In genomic region chr5:107547955-107548354, GRCm38 (mm10) we compare ENCODE assay signal across 35 mouse cellular contexts. TPM values are rescaled to one million over a fixed set of nuclear protein-coding genes. Genes with fewer than 3 reads are reported as not detected.
DNase-seq lines count a peak whose midpoint lies in the region; ATAC-seq and TF ChIP-seq lines count a peak whose summit lies in the region.
"Had no signal": no experiment of that assay in that cellular context is flagged by ENCODE, and none has a peak within 500 bp of the region (broad histone marks: within the 10 kb centered on the region; RNA-seq: fewer than 3 reads in every experiment).

No protein-coding gene starts in this region.

- H3K9me3 ChIP-seq in liver, embryonic 12.5 days (replicated peaks) = no peaks in the 10 kb centered on the region
- H3K9me3 ChIP-seq in liver, postnatal 0 days (ENCODE audit: low read length) = no peaks in the 10 kb centered on the region
- H3K9me3 ChIP-seq in midbrain, postnatal 0 days (ENCODE audit: low read length) = no peaks in the 10 kb centered on the region
- H3K9me3 ChIP-seq: embryonic facial prominence, embryonic 13.5 days; forebrain, embryonic 12.5 days; heart, embryonic 15.5 days; hindbrain, embryonic 12.5 days; neural tube, embryonic 12.5 days had no signal

- 32% methylated on average over 3 of the region's 3 CpGs for WGBS in liver, embryonic 12.5 days (ENCODE audit: insufficient replicate concordance)
- 57% methylated on average over 3 of the region's 3 CpGs for WGBS in liver, postnatal 0 days (ENCODE audit: insufficient replicate concordance)
- 88% methylated on average over 3 of the region's 3 CpGs for WGBS in midbrain, postnatal 0 days

- no peak for TF ChIP-seq CTCF in liver, postnatal 0 days (IDR thresholded peaks at IDR 0.05; ENCODE audit: low read depth)
- TF ChIP-seq CTCF in midbrain, postnatal 0 days (IDR thresholded peaks at IDR 0.05) = no peak

- H3K4me3 ChIP-seq in liver, embryonic 12.5 days = no peak overlapping the region
- no peak overlapping the region for H3K4me3 ChIP-seq in liver, postnatal 0 days (ENCODE audit: low read depth, low read length)
- no peak overlapping the region for H3K4me3 ChIP-seq in midbrain, postnatal 0 days (ENCODE audit: low read depth, low read length)
- H3K4me3 ChIP-seq: embryonic facial prominence, embryonic 13.5 days; erythroblast, embryonic 14.5 days; forebrain, embryonic 12.5 days; heart, embryonic 15.5 days; hindbrain, embryonic 12.5 days; layer of hippocampus, adult 2 months; myocyte; neural tube, embryonic 12.5 days had no signal

- peak; percentile 100 for ATAC-seq in liver, embryonic 12.5 days
- ATAC-seq in liver, postnatal 0 days = peak; percentile 100
- no peak for ATAC-seq in midbrain, postnatal 0 days (ENCODE audit: low FRiP score)
- ATAC-seq: activated CD4-positive, CD25-positive, alpha-beta regulatory T cell, adult 4 months; forebrain, postnatal 0 days; intestine, embryonic 16.5 days; midbrain, embryonic 16.5 days had no signal

- no peak overlapping the region; the same call in 1 of the 2 replicates for H3K9ac ChIP-seq in liver, embryonic 12.5 days
- no peak overlapping the region for H3K9ac ChIP-seq in liver, postnatal 0 days (replicated peaks)
- H3K9ac ChIP-seq in midbrain, postnatal 0 days (replicated peaks; ENCODE audit: low read length, poor library complexity, severe bottlenecking) = no peak overlapping the region
- H3K9ac ChIP-seq: embryonic facial prominence, embryonic 13.5 days; forebrain, embryonic 12.5 days; forebrain, postnatal 0 days; heart, embryonic 15.5 days; hindbrain, embryonic 12.5 days; lung, embryonic 14.5 days; neural tube, embryonic 12.5 days had no signal

- H3K36me3 ChIP-seq in liver, embryonic 12.5 days = peaks cover 18% of the 10 kb centered on the region
- H3K36me3 ChIP-seq in liver, postnatal 0 days (replicated peaks; ENCODE audit: insufficient read depth, low read length) = peaks cover 5% of the 10 kb centered on the region; the same call in 1 of the 2 replicates
- peaks cover 19% of the 10 kb centered on the region for H3K36me3 ChIP-seq in midbrain, postnatal 0 days (ENCODE audit: insufficient read depth, low read length)
- H3K36me3 ChIP-seq: heart, embryonic 15.5 days had no signal

- peaks cover 25% of the 10 kb centered on the region for H3K4me1 ChIP-seq in liver, embryonic 12.5 days
- H3K4me1 ChIP-seq in liver, postnatal 0 days (ENCODE audit: insufficient read depth) = peaks cover 4% of the 10 kb centered on the region
- no peaks in the 10 kb centered on the region for H3K4me1 ChIP-seq in midbrain, postnatal 0 days (ENCODE audit: insufficient read depth, low read length)
- H3K4me1 ChIP-seq: embryonic facial prominence, embryonic 13.5 days; forebrain, embryonic 12.5 days; hindbrain, embryonic 12.5 days; neural tube, embryonic 12.5 days had no signal

- H3K27me3 ChIP-seq in liver, embryonic 12.5 days (replicated peaks) = no peaks in the 10 kb centered on the region
- H3K27me3 ChIP-seq in liver, postnatal 0 days (ENCODE audit: insufficient read depth, low read length) = no peaks in the 10 kb centered on the region
- no peaks in the 10 kb centered on the region for H3K27me3 ChIP-seq in midbrain, postnatal 0 days (ENCODE audit: insufficient read depth, low read length)
- H3K27me3 ChIP-seq: embryonic facial prominence, embryonic 13.5 days; forebrain, embryonic 12.5 days; heart, embryonic 15.5 days; hindbrain, embryonic 12.5 days; neural tube, embryonic 12.5 days had no signal

- peak; percentile 98 for TF ChIP-seq EP300 in liver, postnatal 0 days (IDR thresholded peaks at IDR 0.05; ENCODE audit: low read depth)

- DNase-seq in spleen, adult 12 weeks (ENCODE audit: low spot score) = peak; percentile 6
- DNase-seq in spleen, postnatal 4 days (ENCODE audit: low spot score in 2 of 2) = no peak
- DNase-seq in c-Kit-negative CD71-positive TER-119-positive erythroid progenitor cells, embryonic 14.5 days (ENCODE audit: low read depth, low spot score) = peak; percentile 60
- DNase-seq in liver, postnatal 0 days = no peak
- no peak for DNase-seq in embryo, embryonic 10 days (ENCODE audit: low spot score)
- DNase-seq in layer of hippocampus, adult 18-20 months (ENCODE audit: low spot score in 2 of 2) = no peak
- DNase-seq in midbrain, postnatal 0 days (ENCODE audit: low spot score) = no peak
- DNase-seq: adrenal gland, adult 2 months; adrenal gland, postnatal 36 days; cerebellum, adult 11 months; cerebellum, adult 9-10 months; forebrain, postnatal 0 days; gastrocnemius, postnatal 10 days; kidney, postnatal 25 days; left cerebral cortex, postnatal 4 days; lung, embryonic 14.5 days; lung, postnatal 14 days; right cerebral cortex, postnatal 4 days; thymus, postnatal 4 days had no signal

- peak overlapping the region; percentile 32 for H3K4me2 ChIP-seq in liver, embryonic 12.5 days
- no peak overlapping the region for H3K4me2 ChIP-seq in liver, postnatal 0 days (ENCODE audit: low read depth, low read length)
- no peak overlapping the region for H3K4me2 ChIP-seq in midbrain, postnatal 0 days (ENCODE audit: low read depth, low read length, poor library complexity, severe bottlenecking)
- H3K4me2 ChIP-seq: embryonic facial prominence, embryonic 13.5 days; forebrain, embryonic 12.5 days; heart, embryonic 15.5 days; hindbrain, embryonic 12.5 days; lung, embryonic 14.5 days; midbrain, embryonic 11.5 days; neural tube, embryonic 12.5 days had no signal

- peak overlapping the region; percentile 83 for H3K27ac ChIP-seq in liver, embryonic 12.5 days
- H3K27ac ChIP-seq in liver, postnatal 0 days (ENCODE audit: low read depth) = peak overlapping the region; percentile 60; the same call in 1 of the 2 replicates
- H3K27ac ChIP-seq in midbrain, postnatal 0 days (ENCODE audit: low read depth, low read length) = no peak overlapping the region
- H3K27ac ChIP-seq: embryonic facial prominence, embryonic 13.5 days; forebrain, embryonic 12.5 days; heart, embryonic 15.5 days; hindbrain, embryonic 12.5 days; layer of hippocampus, adult 2 months; neural tube, embryonic 12.5 days had no signal

RNA-seq across cellular contexts. Expression of gene 1700028K03Rik, which starts 13.4 kb away (rescaled TPM):
- polyA plus RNA-seq in liver, embryonic 12.5 days (2016; fragmentation: Nextera tagmentation; extraction: Ambion mirVana) = 0.17 TPM in 2 replicates
- 0.09 and 0.12 TPM in 2 replicates for polyA plus RNA-seq in liver, postnatal 0 days (2015; fragmentation: Nextera tagmentation; extraction: Ambion mirVana)
- total RNA-seq in layer of hippocampus, adult 18-20 months (2021) = under 1 TPM; 0.28 to 0.54 TPM
- 0.16 and 0.33 TPM in 2 replicates for total RNA-seq in midbrain, postnatal 0 days (2014; rRNA removed)
- polyA plus RNA-seq in midbrain, postnatal 0 days (2015; fragmentation: Nextera tagmentation; extraction: Ambion mirVana) = 0.16 and 0.17 TPM in 2 replicates
- total RNA-seq: adrenal gland, adult 2 months; heart, adult 8-10 months; heart, postnatal 25 days had no signal
- polyA plus RNA-seq: erythroblast, embryonic 14.5 days; gonadal fat pad, adult 2 months; myocyte had no signal

RNA-seq across cellular contexts. Expression of gene Gm42669, which starts 40.5 kb away (rescaled TPM):
- polyA plus RNA-seq in liver, embryonic 12.5 days (2016; fragmentation: Nextera tagmentation; extraction: Ambion mirVana) = 0.06 TPM in 1 of 2 replicates, not detected in the other
- 0.04 TPM in 1 of 2 replicates, not detected in the other for polyA plus RNA-seq in liver, postnatal 0 days (2015; fragmentation: Nextera tagmentation; extraction: Ambion mirVana)
- under 1 TPM; 0.18 to 0.20 TPM for total RNA-seq in layer of hippocampus, adult 18-20 months (2021)
- total RNA-seq in midbrain, postnatal 0 days (2014; rRNA removed) = 0.66 and 3.4 TPM in 2 replicates
- polyA plus RNA-seq in midbrain, postnatal 0 days (2015; fragmentation: Nextera tagmentation; extraction: Ambion mirVana) = 0.28 and 0.72 TPM in 2 replicates
- total RNA-seq: adrenal gland, adult 2 months; adrenal gland, postnatal 36 days had no signal
- polyA plus RNA-seq: adrenal gland, adult 2 months; gonadal fat pad, adult 2 months had no signal

RNA-seq across cellular contexts. Expression of gene Rpap2, which starts 49.2 kb away (rescaled TPM):
- polyA plus RNA-seq in liver, embryonic 12.5 days (2016; fragmentation: Nextera tagmentation; extraction: Ambion mirVana) = 9.1 and 10.6 TPM in 2 replicates
- polyA plus RNA-seq in liver, postnatal 0 days (2015; fragmentation: Nextera tagmentation; extraction: Ambion mirVana) = 5.4 and 5.5 TPM in 2 replicates
- 10 to 100 TPM; 22.4 to 24.9 TPM for total RNA-seq in layer of hippocampus, adult 18-20 months (2021)
- total RNA-seq in midbrain, postnatal 0 days (2014; rRNA removed) = 15.5 and 17.5 TPM in 2 replicates
- 21.4 and 25.2 TPM in 2 replicates for polyA plus RNA-seq in midbrain, postnatal 0 days (2015; fragmentation: Nextera tagmentation; extraction: Ambion mirVana)

RNA-seq across cellular contexts. Expression of gene Glmn, which starts 49.7 kb away (rescaled TPM):
- 10.3 and 12.2 TPM in 2 replicates for polyA plus RNA-seq in liver, embryonic 12.5 days (2016; fragmentation: Nextera tagmentation; extraction: Ambion mirVana)
- 5.9 and 6.9 TPM in 2 replicates for polyA plus RNA-seq in liver, postnatal 0 days (2015; fragmentation: Nextera tagmentation; extraction: Ambion mirVana)
- total RNA-seq in layer of hippocampus, adult 18-20 months (2021) = 10 to 100 TPM; 13.2 to 14.6 TPM
- 10.7 and 20.0 TPM in 2 replicates for total RNA-seq in midbrain, postnatal 0 days (2014; rRNA removed)
- polyA plus RNA-seq in midbrain, postnatal 0 days (2015; fragmentation: Nextera tagmentation; extraction: Ambion mirVana) = 36.1 and 39.8 TPM in 2 replicates

Comparison
In these comparisons a context has a peak if more than half of its experiments do, and no peak if none do; other contexts are left out.
1. DNase-seq: peak in spleen, adult 12 weeks (single experiment) and c-Kit-negative CD71-positive TER-119-positive erythroid progenitor cells, embryonic 14.5 days (single experiment); none in spleen, postnatal 4 days (0 of 2), liver, postnatal 0 days (single experiment), embryo, embryonic 10 days (single experiment), layer of hippocampus, adult 18-20 months (0 of 2) and midbrain, postnatal 0 days (single experiment).